Mouse (Mus musculus): Measurements from ENCODE around the gene Lyve1. TPM values are rescaled to one million over a fixed set of nuclear protein-coding genes. Genes with fewer than 3 reads are reported as not detected.

The Lyve1 gene
- polyA plus RNA-seq, 1 experiment from 2014 or later = 5.2 TPM

- H3K4me3 ChIP-seq (replicated peaks; ENCODE audit: low read length) = no peak overlapping the region
- no peaks in the 10 kb centered on the region for H3K9me3 ChIP-seq (ENCODE audit: control insufficient read depth, low read length)
- H3K27me3 ChIP-seq (replicated peaks; ENCODE audit: control insufficient read depth, insufficient read depth, low read length) = no peaks in the 10 kb centered on the region
- no peak overlapping the region for H3K27ac ChIP-seq (ENCODE audit: low read length)
- H3K4me2 ChIP-seq (ENCODE audit: low read length) = no peak overlapping the region
- ATAC-seq = no peak
- no peak overlapping the region for H3K9ac ChIP-seq (replicated peaks; ENCODE audit: low read depth, low read length)
- peaks cover 11% of the 10 kb centered on the region for H3K4me1 ChIP-seq (replicated peaks; ENCODE audit: control insufficient read depth, insufficient read depth, low read length)
- H3K36me3 ChIP-seq (ENCODE audit: control insufficient read depth, insufficient read depth) = no peaks in the 10 kb centered on the region
- WGBS = 75% methylated on average over 1 of the region's 1 CpGs
These were observed 7.4 kb downstream of the Lyve1 start for GRCm38 (mm10) chr7:110855604-110856003.

- WGBS = 71% methylated on average over 8 of the region's 8 CpGs
- ATAC-seq = no peak
These were observed 8.0 kb downstream of the Lyve1 start for GRCm38 (mm10) chr7:110854927-110855546.

GRCm38 (mm10) chr7:110854519-110854918, 8.5 kb downstream of the Lyve1 start:
- 57% methylated on average over 3 of the region's 3 CpGs for WGBS
- Histone ChIP-seq H3K27ac (ENCODE audit: low read length) (no peak overlapping the region), H3K27me3 (replicated peaks; ENCODE audit: control insufficient read depth, insufficient read depth, low read length) (no peaks in the 10 kb centered on the region), H3K4me1 (replicated peaks; ENCODE audit: control insufficient read depth, insufficient read depth, low read length) (peaks cover 11% of the 10 kb centered on the region), H3K36me3 (ENCODE audit: control insufficient read depth, insufficient read depth) (no peaks in the 10 kb centered on the region), H3K9ac (replicated peaks; ENCODE audit: low read depth, low read length) (no peak overlapping the region), H3K9me3 (ENCODE audit: control insufficient read depth, low read length) (no peaks in the 10 kb centered on the region), H3K4me3 (replicated peaks; ENCODE audit: low read length) (no peak overlapping the region), H3K4me2 (ENCODE audit: low read length) (no peak overlapping the region)
- ATAC-seq = no peak

More at GRCm38 (mm10) chr7:110854927-110855546, 8.0 kb downstream of the Lyve1 start:
- Histone ChIP-seq H3K4me2 (ENCODE audit: low read length) (no peak overlapping the region), H3K4me3 (replicated peaks; ENCODE audit: low read length) (no peak overlapping the region), H3K9ac (replicated peaks; ENCODE audit: low read depth, low read length) (no peak overlapping the region), H3K4me1 (replicated peaks; ENCODE audit: control insufficient read depth, insufficient read depth, low read length) (peaks cover 11% of the 10 kb centered on the region), H3K36me3 (ENCODE audit: control insufficient read depth, insufficient read depth) (no peaks in the 10 kb centered on the region), H3K27me3 (replicated peaks; ENCODE audit: control insufficient read depth, insufficient read depth, low read length) (no peaks in the 10 kb centered on the region), H3K9me3 (ENCODE audit: control insufficient read depth, low read length) (no peaks in the 10 kb centered on the region), H3K27ac (ENCODE audit: low read length) (no peak overlapping the region)

GRCm38 (mm10) chr7:110853611-110854010, 9.4 kb downstream of the Lyve1 start:
- no peaks in the 10 kb centered on the region for H3K9me3 ChIP-seq (ENCODE audit: control insufficient read depth, low read length)
- H3K4me2 ChIP-seq (ENCODE audit: low read length) = no peak overlapping the region
- no peak overlapping the region for H3K27ac ChIP-seq (ENCODE audit: low read length)
- 73% methylated on average over 10 of the region's 10 CpGs for WGBS
- peaks cover 11% of the 10 kb centered on the region for H3K4me1 ChIP-seq (replicated peaks; ENCODE audit: control insufficient read depth, insufficient read depth, low read length)
- no peak for ATAC-seq
- H3K4me3 ChIP-seq (replicated peaks; ENCODE audit: low read length) = no peak overlapping the region
- no peaks in the 10 kb centered on the region for H3K36me3 ChIP-seq (ENCODE audit: control insufficient read depth, insufficient read depth)
- H3K27me3 ChIP-seq (replicated peaks; ENCODE audit: control insufficient read depth, insufficient read depth, low read length) = no peaks in the 10 kb centered on the region
- no peak overlapping the region for H3K9ac ChIP-seq (replicated peaks; ENCODE audit: low read depth, low read length)

- Histone ChIP-seq H3K27me3 (replicated peaks; ENCODE audit: control insufficient read depth, insufficient read depth, low read length) (no peaks in the 10 kb centered on the region), H3K4me1 (replicated peaks; ENCODE audit: control insufficient read depth, insufficient read depth, low read length) (peaks cover 11% of the 10 kb centered on the region), H3K9ac (replicated peaks; ENCODE audit: low read depth, low read length) (no peak overlapping the region), H3K4me3 (replicated peaks; ENCODE audit: low read length) (no peak overlapping the region), H3K4me2 (ENCODE audit: low read length) (no peak overlapping the region), H3K9me3 (ENCODE audit: control insufficient read depth, low read length) (no peaks in the 10 kb centered on the region), H3K36me3 (ENCODE audit: control insufficient read depth, insufficient read depth) (no peaks in the 10 kb centered on the region), H3K27ac (ENCODE audit: low read length) (no peak overlapping the region)
- WGBS = 84% methylated on average over 7 of the region's 7 CpGs
- no peak for ATAC-seq
These were observed 11.4 kb downstream of the Lyve1 start for GRCm38 (mm10) chr7:110851541-110852203.

- no peak overlapping the region for H3K9ac ChIP-seq (replicated peaks; ENCODE audit: low read depth, low read length)
- 89% methylated on average over 1 of the region's 1 CpGs for WGBS
- H3K27me3 ChIP-seq (replicated peaks; ENCODE audit: control insufficient read depth, insufficient read depth, low read length) = no peaks in the 10 kb centered on the region
- no peaks in the 10 kb centered on the region for H3K36me3 ChIP-seq (ENCODE audit: control insufficient read depth, insufficient read depth)
- no peak for ATAC-seq
- no peak overlapping the region for H3K4me3 ChIP-seq (replicated peaks; ENCODE audit: low read length)
- no peak overlapping the region for H3K27ac ChIP-seq (ENCODE audit: low read length)
- H3K4me2 ChIP-seq (ENCODE audit: low read length) = no peak overlapping the region
- no peaks in the 10 kb centered on the region for H3K9me3 ChIP-seq (ENCODE audit: control insufficient read depth, low read length)
- H3K4me1 ChIP-seq (replicated peaks; ENCODE audit: control insufficient read depth, insufficient read depth, low read length) = peaks cover 3% of the 10 kb centered on the region
These were observed 14.7 kb downstream of the Lyve1 start for GRCm38 (mm10) chr7:110848371-110848770.

GRCm38 (mm10) chr7:110847321-110847720, 15.7 kb downstream of the Lyve1 start:
- no peak overlapping the region for H3K27ac ChIP-seq (ENCODE audit: low read length)
- H3K36me3 ChIP-seq (ENCODE audit: control insufficient read depth, insufficient read depth) = no peaks in the 10 kb centered on the region
- H3K4me3 ChIP-seq (replicated peaks; ENCODE audit: low read length) = no peak overlapping the region
- peaks cover 4% of the 10 kb centered on the region for H3K4me1 ChIP-seq (replicated peaks; ENCODE audit: control insufficient read depth, insufficient read depth, low read length)
- H3K27me3 ChIP-seq (replicated peaks; ENCODE audit: control insufficient read depth, insufficient read depth, low read length) = no peaks in the 10 kb centered on the region
- no peaks in the 10 kb centered on the region for H3K9me3 ChIP-seq (ENCODE audit: control insufficient read depth, low read length)
- WGBS = 91% methylated on average over 2 of the region's 2 CpGs
- no peak overlapping the region for H3K9ac ChIP-seq (replicated peaks; ENCODE audit: low read depth, low read length)
- no peak overlapping the region for H3K4me2 ChIP-seq (ENCODE audit: low read length)
- no peak for ATAC-seq

GRCm38 (mm10) chr7:110843916-110844874, 18.8 kb downstream of the Lyve1 start, which contains the start of gene Rnf141:
TSS of gene Rnf141 (minus strand) at chr7:110844457.
- WGBS = 0% methylated on average over 42 of the region's 42 CpGs
- peak within 1 kb of the TSS; percentile 74 for H3K4me2 ChIP-seq (ENCODE audit: low read length)
- peak; percentile 95 for ATAC-seq

GRCm38 (mm10) chr7:110840332-110840731, 22.7 kb downstream of the Lyve1 start:
- no peak overlapping the region for H3K4me3 ChIP-seq (replicated peaks; ENCODE audit: low read length)
- ATAC-seq = no peak
- no peak overlapping the region for H3K9ac ChIP-seq (replicated peaks; ENCODE audit: low read depth, low read length)
- no peak overlapping the region for H3K4me2 ChIP-seq (ENCODE audit: low read length)
- H3K4me1 ChIP-seq (replicated peaks; ENCODE audit: control insufficient read depth, insufficient read depth, low read length) = peaks cover 4% of the 10 kb centered on the region
- no peak overlapping the region for H3K27ac ChIP-seq (ENCODE audit: low read length)
- no peaks in the 10 kb centered on the region for H3K36me3 ChIP-seq (ENCODE audit: control insufficient read depth, insufficient read depth)
- no peaks in the 10 kb centered on the region for H3K9me3 ChIP-seq (ENCODE audit: control insufficient read depth, low read length)
- no peaks in the 10 kb centered on the region for H3K27me3 ChIP-seq (replicated peaks; ENCODE audit: control insufficient read depth, insufficient read depth, low read length)
- WGBS = 89% methylated on average over 4 of the region's 4 CpGs

More at GRCm38 (mm10) chr7:110843916-110844874, 18.8 kb downstream of the Lyve1 start, which contains the start of gene Rnf141:
- H3K9ac ChIP-seq (replicated peaks; ENCODE audit: low read depth, low read length) = peak within 1 kb of the TSS; percentile 74
- H3K4me1 ChIP-seq (replicated peaks; ENCODE audit: control insufficient read depth, insufficient read depth, low read length) = peaks cover 4% of the 10 kb centered on the region
- H3K36me3 ChIP-seq (ENCODE audit: control insufficient read depth, insufficient read depth) = no peaks in the 10 kb centered on the region
- no peaks in the 10 kb centered on the region for H3K27me3 ChIP-seq (replicated peaks; ENCODE audit: control insufficient read depth, insufficient read depth, low read length)
- peak within 1 kb of the TSS; percentile 88 for H3K27ac ChIP-seq (ENCODE audit: low read length)
- H3K4me3 ChIP-seq (replicated peaks; ENCODE audit: low read length) = peak within 1 kb of the TSS; percentile 81
- H3K9me3 ChIP-seq (ENCODE audit: control insufficient read depth, low read length) = no peaks in the 10 kb centered on the region
